Mouse (Mus musculus): ENCODE data around the gene Gm38394.

Gene Gm38394

DNA sequence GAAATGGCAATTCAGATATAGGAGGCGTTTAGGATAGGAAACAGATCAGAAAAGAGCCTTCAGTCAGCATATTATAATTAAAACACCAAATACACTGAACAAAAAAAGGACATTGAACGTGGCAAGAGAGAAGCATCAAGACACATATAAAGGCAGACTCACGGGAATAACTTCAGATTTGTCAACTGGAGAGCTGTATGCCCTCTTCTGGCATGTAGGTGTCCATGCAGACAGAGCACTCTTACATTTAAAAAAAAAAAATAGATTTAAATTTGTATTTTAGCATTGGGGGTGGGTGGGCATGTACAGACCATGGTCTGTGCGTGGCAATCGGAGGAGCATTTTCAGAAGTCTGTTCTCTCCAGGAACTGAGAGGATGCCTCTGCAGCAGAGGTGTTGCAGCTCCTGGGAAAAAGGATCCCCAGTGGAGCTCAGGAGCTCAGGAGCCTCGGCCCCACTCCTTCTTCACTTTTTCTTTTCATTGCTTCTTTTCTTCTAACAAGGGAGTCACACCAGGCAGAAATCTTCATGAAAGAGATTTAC is 75.1 kb downstream of the Gm38394 start:
- DNase-seq (ENCODE audit: low spot score in 2 of 2), result no peak

DNA sequence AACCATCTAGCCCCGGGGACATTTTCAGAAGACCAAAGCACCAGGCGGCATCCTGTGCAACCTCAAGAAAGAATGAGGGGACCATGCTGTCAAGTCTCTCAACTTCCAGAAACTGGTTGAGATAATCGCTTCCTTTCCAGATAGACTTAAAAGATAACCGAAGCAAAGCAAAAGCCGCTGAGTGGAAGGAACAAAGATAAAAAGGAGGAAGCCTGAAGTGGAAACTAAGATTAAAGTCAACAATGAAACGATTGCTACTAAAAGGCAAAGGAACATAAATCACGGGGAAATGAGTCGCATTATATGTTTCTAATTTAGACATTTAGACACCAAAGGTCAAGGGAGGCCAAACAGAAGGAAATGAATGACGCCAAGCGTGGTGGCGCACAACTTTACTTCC is 89.8 kb downstream of the Gm38394 start:
- no peak for DNase-seq (ENCODE audit: low spot score in 2 of 2)
